Mouse (Mus musculus) cerebellum, postnatal 25 days (tissue): ENCODE results near the gene Zeb2.

Experiments
- DNase-seq, 2 experiments: peaks; one replicate each; pipeline ENCODE4 v3.0.0; 2021; ENCODE audit warnings: mixed read lengths in 2 of 2

Zeb2 gene

GRCm38 (mm10) chr2:45094371-45094967, 22.7 kb downstream of the Zeb2 start:
- DNase-seq = no peak

DNA sequence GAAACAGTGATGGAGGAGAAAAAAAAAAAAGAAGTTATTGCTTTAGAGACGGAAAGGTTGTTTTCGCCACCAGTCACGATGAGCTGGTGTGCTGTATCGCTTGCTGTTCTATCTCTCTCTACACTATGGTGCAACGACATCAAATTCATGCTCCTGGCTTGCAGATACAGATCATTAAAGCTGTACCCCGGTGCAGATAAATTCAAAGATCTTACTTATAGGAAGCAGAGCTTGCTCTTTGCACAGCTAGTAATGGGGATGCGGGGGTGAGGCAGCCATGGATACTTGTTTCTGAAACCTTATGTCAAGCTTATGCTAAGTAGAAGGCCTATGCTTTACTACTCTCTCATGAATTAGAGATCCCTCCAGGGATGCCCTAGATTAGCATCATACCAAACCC, 23.7 kb downstream of the Zeb2 start:
- no peak for DNase-seq

- no peak for DNase-seq
These were observed 24.5 kb downstream of the Zeb2 start for GRCm38 (mm10) chr2:45092654-45093053.

- DNase-seq = no peak
These were observed 26.5 kb downstream of the Zeb2 start for GRCm38 (mm10) chr2:45090529-45091297.

DNA sequence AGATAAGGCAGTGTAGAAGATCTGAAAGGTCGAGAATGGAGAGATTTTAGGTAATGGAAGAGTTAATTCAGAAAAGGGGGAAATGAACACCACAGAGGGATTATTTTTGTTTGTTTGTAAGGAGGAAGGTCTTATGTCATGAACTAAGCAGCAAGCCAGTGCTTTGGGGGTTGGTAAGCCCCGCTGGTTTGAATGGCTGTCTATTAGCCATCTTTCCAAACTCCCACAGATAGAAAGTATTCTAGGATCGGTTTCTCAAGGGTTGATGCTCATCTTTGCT, 28.0 kb downstream of the Zeb2 start:
- no peak for DNase-seq

GRCm38 (mm10) chr2:45088435-45089250, 28.6 kb downstream of the Zeb2 start:
- no peak for DNase-seq

- no peak for DNase-seq
These were observed 30.0 kb downstream of the Zeb2 start for GRCm38 (mm10) chr2:45087208-45087607.

DNA sequence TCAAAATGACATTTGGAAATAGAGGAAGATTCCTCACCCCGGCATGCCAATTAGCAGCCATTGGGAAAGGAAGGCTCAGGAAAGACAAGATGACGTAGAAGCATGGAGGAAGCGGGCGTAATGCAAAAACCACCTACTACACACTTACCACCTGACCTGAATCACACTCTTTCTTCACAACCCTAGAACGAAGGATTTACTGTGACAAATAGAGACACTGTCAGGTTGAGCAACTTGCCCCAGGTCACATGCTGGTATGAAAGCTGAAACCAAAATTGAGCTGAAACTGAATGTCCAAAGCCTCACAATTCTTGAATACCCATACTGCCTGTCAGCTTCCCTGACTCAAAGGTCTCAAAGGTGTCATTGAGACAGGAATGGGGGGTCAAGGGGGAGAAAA, 31.5 kb downstream of the Zeb2 start:
- DNase-seq = no peak

GRCm38 (mm10) chr2:45083042-45083441, 34.2 kb downstream of the Zeb2 start:
- no peak for DNase-seq

- no peak for DNase-seq
These were observed 35.6 kb downstream of the Zeb2 start for GRCm38 (mm10) chr2:45081559-45081958.

DNA sequence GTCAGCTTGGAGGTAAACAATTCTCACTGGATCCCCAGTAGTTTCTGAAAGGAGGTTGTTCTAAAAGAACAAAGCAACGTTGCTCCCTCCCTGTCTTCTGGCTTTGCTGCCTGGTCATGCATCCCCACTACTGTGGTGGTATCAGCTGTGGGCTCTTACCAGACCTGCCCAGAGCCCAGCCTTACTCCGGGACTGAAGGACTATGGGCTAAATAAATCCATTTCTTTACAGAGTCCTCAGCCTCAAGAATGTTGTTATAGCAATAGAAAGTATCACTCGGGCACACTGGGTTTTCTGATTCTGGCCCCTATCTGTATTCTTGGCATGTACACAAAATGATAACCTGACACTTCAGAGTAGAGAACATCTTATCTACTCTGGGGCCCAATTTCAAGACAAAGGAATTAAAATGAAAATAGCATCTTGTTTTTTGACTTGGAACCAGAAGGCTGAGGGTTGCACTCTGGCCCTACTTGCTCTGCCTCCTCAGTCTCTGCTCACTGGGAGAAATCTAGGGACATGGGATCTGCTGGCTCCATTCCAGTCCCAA, 39.2 kb downstream of the Zeb2 start:
- no peak for DNase-seq

- DNase-seq = no peak
These were observed 39.8 kb downstream of the Zeb2 start for GRCm38 (mm10) chr2:45077383-45077782.

GRCm38 (mm10) chr2:45073025-45073424, 44.2 kb downstream of the Zeb2 start:
- DNase-seq = no peak

GRCm38 (mm10) chr2:45071296-45071695, 45.9 kb downstream of the Zeb2 start:
- no peak for DNase-seq

DNA sequence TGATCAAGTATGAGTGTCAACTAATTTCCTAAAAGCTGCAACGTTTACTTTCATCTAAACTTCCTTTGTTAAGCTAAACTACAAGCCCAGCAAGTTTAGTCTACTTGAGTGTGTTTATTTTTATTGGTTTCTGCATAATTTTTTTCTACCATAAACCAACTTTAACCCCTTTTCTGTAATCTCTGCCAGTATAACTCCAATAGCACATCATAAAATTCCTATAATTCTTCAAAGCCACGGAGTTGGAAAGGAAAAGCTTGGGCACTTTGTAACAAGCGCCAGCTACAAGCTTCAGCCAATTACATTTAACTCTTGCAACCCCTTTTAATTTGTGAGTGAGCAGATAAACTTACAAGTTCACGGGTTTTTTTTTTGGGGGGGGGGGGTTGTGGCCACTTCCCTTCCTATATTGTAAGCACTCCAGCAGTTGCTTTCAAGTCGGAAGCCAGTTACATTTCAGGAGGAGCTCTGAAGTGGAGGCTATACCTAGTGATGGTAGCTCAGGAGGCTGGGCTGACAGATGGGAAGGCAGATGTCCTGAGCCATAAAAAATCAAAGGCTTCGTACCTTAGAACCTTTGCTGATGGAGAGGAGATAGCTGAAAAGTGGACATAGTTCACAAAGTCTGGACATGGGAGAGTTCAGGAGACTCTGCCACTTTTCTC, 46.5 kb downstream of the Zeb2 start:
- no peak for DNase-seq

- DNase-seq = no peak
These were observed 48.2 kb downstream of the Zeb2 start for GRCm38 (mm10) chr2:45068792-45069550.

DNA sequence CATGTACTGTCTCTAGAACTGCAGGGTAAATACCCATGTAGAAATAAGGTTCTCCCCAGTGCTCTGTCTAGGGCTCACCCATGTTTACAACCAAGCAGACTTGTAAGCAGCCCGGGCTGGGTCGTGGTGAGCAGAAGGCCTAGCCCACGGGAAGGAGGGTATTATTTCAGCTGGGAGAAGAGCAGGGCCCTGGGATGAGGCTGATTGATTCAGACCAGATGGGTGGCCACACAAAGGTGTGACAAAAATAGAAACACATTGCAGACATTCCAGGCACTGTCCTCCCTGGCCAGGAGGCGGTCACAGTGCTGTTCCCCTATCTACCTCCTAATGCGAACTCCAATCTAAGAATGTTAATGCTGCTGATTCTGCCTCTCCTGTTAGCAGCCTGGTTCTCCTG, 50.1 kb downstream of the Zeb2 start:
- no peak for DNase-seq

- DNase-seq = no peak
These were observed 53.8 kb downstream of the Zeb2 start for GRCm38 (mm10) chr2:45063300-45063890.

GRCm38 (mm10) chr2:45062136-45062535, 55.1 kb downstream of the Zeb2 start:
- DNase-seq = no peak

GRCm38 (mm10) chr2:45060768-45061167, 56.4 kb downstream of the Zeb2 start:
- no peak for DNase-seq

DNA sequence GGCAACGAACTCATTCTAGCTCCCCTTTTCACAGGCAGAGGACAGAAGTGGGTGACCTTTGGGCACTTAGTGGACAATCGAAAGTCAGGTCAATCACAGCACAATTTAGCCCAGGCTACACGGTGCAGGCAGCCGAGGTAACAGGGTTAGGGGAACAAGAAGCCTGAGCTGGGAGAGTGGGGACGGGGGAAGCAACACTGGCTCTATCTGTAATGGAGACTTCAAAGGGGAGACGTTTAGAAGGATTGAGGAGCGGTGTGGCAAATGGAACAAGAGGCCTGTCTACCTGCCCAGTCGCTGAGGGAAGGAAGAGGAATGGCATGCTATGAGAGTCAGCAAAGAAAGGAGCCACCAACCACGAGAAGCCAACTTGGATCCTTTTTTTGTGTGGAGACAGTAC, 57.0 kb downstream of the Zeb2 start:
- DNase-seq = no peak

DNA sequence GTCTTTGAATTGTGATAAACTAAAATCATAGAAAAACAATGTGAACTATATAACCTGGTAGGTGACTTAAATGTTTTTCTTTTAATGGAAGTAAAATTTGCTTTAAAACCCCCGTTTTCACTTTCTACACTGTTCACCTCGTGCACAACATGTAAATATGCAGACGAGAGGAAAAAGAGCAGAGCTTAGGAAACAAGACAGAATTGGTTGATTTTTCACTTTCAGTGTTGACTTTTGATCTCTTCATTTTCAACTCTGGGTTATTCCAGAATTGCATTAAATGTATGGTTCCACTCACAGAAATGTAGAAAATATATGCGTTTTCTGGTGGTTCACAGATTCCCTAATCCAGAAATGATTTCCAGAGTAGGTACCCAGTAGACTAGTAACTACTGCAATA, 57.6 kb downstream of the Zeb2 start:
- no peak for DNase-seq
